Mouse (Mus musculus): Measurements from ENCODE around the gene Olfr571.

- TF ChIP-seq CTCF (IDR thresholded peaks at IDR 0.05; ENCODE audit: low read depth) (no peak), EP300 (IDR thresholded peaks at IDR 0.05; ENCODE audit: low read depth) (no peak)
Measured at GRCm38 (mm10) chr7:102927105-102927504, 9.8 kb upstream of the Olfr571 start.

Measured in liver, embryonic 14.5 days (tissue).